Mouse (Mus musculus) ES-Bruce4 (cell line): ENCODE measurements around the gene Ldhd. TPM values are rescaled to one million over a fixed set of nuclear protein-coding genes. Genes with fewer than 3 reads are reported as not detected.

Experiments
- H3K27ac ChIP-seq: 2 replicates; pipeline ENCODE4 v1.5.1; 2012; ENCODE audit warnings: low read length, inconsistent platforms; ENCODE audit not compliant: insufficient read depth
- H3K27me3 ChIP-seq: 2 replicates; pipeline ENCODE4 v1.6.1; 2012; ENCODE audit warnings: mild to moderate bottlenecking, low read length, inconsistent platforms; ENCODE audit not compliant: control insufficient read depth, poor library complexity, insufficient read depth, severe bottlenecking
- H3K36me3 ChIP-seq: 2 replicates; pipeline ENCODE4 v1.6.1; 2012; ENCODE audit warnings: inconsistent platforms, mild to moderate bottlenecking, low read length, moderate library complexity; ENCODE audit not compliant: control insufficient read depth, poor library complexity, insufficient read depth, severe bottlenecking
- H3K4me1 ChIP-seq: one replicate; pipeline ENCODE4 v1.8.1; 2011; ENCODE audit warnings: low read length; ENCODE audit not compliant: control insufficient read depth, insufficient read depth
- H3K4me3 ChIP-seq: 2 replicates; pipeline ENCODE4 v1.5.1; 2011; ENCODE audit warnings: low read depth, mild to moderate bottlenecking, low read length
- H3K9ac ChIP-seq: 2 replicates; pipeline ENCODE4 v1.6.1; 2012; ENCODE audit warnings: low read depth, mild to moderate bottlenecking, inconsistent platforms; ENCODE audit not compliant: poor library complexity, severe bottlenecking
- H3K9me3 ChIP-seq: replicated peaks from 2 replicates; pipeline ENCODE4 v1.6.1; 2012; ENCODE audit warnings: mild to moderate bottlenecking, low read length, inconsistent platforms; ENCODE audit not compliant: control insufficient read depth, poor library complexity, insufficient read depth, severe bottlenecking
- CTCF ChIP-seq: IDR thresholded peaks from one replicate; pipeline ENCODE4 v1.8.1; 2011; ENCODE audit warnings: low read depth, low read length
- EP300 ChIP-seq: IDR thresholded peaks from 2 replicates; pipeline ENCODE4 v1.6.1; 2011; ENCODE audit warnings: low read depth, low read length; ENCODE audit not compliant: insufficient read depth
- POLR2A ChIP-seq: IDR thresholded peaks from one replicate; pipeline ENCODE4 v1.8.1; 2011; ENCODE audit warnings: low read length; ENCODE audit not compliant: insufficient read depth
- polyA plus RNA-seq: library from polyadenylated mRNA; stranded (reverse); fragments of >200 nt; gene quantifications from 2 replicates; pipeline ENCODE4 v1.2.4, GENCODE M21; 2011; ENCODE audit warnings: low read depth; ENCODE audit not compliant: missing spikeins, insufficient read depth, insufficient read length

Ldhd gene
- polyA plus RNA-seq, 1 experiment: 1.7 TPM

DNA sequence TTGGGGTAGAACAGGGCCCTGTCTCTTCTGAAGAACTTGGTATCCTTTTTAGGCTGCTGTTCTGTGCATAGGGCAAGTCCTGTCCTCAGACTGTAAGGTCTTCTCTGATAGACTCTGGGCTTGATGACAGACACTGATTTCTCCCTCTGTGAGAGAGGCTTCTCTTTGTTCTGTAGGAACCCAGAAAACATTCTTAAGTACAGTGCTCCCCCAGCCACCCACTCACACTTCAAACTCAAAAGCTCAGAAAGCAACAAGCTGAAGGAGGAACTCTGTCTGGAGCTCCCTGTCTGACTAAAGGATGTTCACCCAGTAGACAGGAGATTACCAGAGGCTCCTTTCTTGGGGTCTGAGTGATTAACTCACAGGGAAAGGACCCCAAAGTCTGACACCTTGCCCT is 53.7 kb downstream of the Ldhd start:
- H3K4me3 ChIP-seq: no peak overlapping the region
- H3K36me3 ChIP-seq: peaks cover 2% of the 10 kb centered on the region; the same call in 1 of the 2 replicates
- H3K27me3 ChIP-seq: no peaks in the 10 kb centered on the region; the same call in 1 of the 2 replicates
- H3K4me1 ChIP-seq: no peaks in the 10 kb centered on the region
- H3K9ac ChIP-seq: no peak overlapping the region
- H3K9me3 ChIP-seq: no peaks in the 10 kb centered on the region
- H3K27ac ChIP-seq: no peak overlapping the region
- TF ChIP-seq CTCF: no peak
- no peak for TF ChIP-seq POLR2A

DNA sequence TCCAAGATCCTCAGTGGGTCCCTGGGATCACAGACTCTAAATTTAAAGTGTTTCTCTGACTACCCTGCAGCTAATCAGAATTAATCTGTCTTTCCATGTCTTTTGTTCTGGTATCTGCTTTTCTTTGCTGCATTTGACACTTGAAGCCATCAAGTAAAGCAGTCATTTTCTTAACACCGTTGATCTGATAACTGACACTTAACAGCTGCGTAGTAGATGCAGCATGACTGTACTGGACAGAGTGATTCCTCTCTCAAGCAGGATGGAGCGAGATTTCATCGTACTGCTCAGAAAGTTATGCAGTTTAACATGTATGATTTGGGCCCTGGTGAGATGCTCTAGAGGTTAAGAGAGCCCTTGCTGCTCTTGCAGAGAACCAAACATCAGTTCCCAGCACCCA is 54.7 kb downstream of the Ldhd start:
- Histone ChIP-seq H3K27ac (no peak overlapping the region), H3K36me3 (peaks cover 2% of the 10 kb centered on the region; the same call in 1 of the 2 replicates), H3K27me3 (no peaks in the 10 kb centered on the region; the same call in 1 of the 2 replicates), H3K9me3 (no peaks in the 10 kb centered on the region), H3K4me3 (no peak overlapping the region), H3K4me1 (no peaks in the 10 kb centered on the region), H3K9ac (no peak overlapping the region)
- TF ChIP-seq CTCF: no peak
- no peak for TF ChIP-seq EP300
- TF ChIP-seq POLR2A: no peak

DNA sequence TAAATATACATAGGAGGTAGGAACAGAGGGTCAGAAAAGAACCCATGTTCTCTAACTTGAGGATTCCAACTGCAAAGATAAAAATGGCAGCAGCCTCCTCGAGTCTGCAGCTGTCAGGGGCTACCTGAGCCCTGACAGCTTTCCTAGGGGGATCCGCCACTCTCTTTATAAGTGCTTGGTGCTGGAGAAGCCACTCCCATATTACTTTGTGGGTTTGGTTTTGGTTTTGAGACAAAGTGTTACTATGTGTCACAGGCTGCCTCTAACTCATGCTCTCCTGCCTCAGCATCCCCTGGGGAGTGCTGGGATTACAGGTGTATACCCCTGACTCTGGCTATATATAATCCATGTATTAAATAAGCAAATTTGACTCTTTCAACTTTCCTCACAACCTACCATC is 56.2 kb downstream of the Ldhd start:
- H3K27me3 ChIP-seq: no peaks in the 10 kb centered on the region
- TF ChIP-seq EP300 (no peak), POLR2A (no peak), CTCF (no peak)
- H3K36me3 ChIP-seq: peaks cover under 1% of the 10 kb centered on the region; the same call in 1 of the 2 replicates

More for the DNA sequence above, 56.2 kb downstream of the Ldhd start:
- H3K27ac ChIP-seq: no peak overlapping the region
- H3K4me1 ChIP-seq: no peaks in the 10 kb centered on the region
- H3K9me3 ChIP-seq: no peaks in the 10 kb centered on the region
- H3K4me3 ChIP-seq: no peak overlapping the region
- no peak overlapping the region for H3K9ac ChIP-seq

Other genes starting within 250 kb of the Ldhd start
- 0.35 and 0.69 TPM in 2 replicates for gene Fa2h, start 236.6 kb downstream of the Ldhd start, polyA plus RNA-seq
- 16.8 and 17.2 TPM in 2 replicates for gene Wdr59, start 108.3 kb downstream of the Ldhd start, polyA plus RNA-seq
- gene Znrf1, start 94.3 kb downstream of the Ldhd start, polyA plus RNA-seq: 37.7 and 38.5 TPM in 2 replicates
- 21.2 and 22.3 TPM in 2 replicates for gene Zfp1, start 13.0 kb upstream of the Ldhd start, polyA plus RNA-seq
- not detected in 2 replicates for gene Ctrb1, start 60.6 kb upstream of the Ldhd start, polyA plus RNA-seq
- gene Bcar1, start 113.4 kb upstream of the Ldhd start, polyA plus RNA-seq: 59.8 and 64.6 TPM in 2 replicates
- 261 and 265 TPM in 2 replicates for gene Cfdp1, start 223.9 kb upstream of the Ldhd start, polyA plus RNA-seq
- 30.4 and 31.2 TPM in 2 replicates for gene Tmem170, start 246.4 kb upstream of the Ldhd start, polyA plus RNA-seq